Mouse (Mus musculus): Measurements from ENCODE around the gene Aldh1a1. TPM values are rescaled to one million over a fixed set of nuclear protein-coding genes. Genes with fewer than 3 reads are reported as not detected.
"Not testable (repeated sequence)": the region's sequence is repeated elsewhere in the genome, so short reads cannot be mapped to it uniquely, and the experiment has no call there.

Gene Aldh1a1
- polyA plus RNA-seq (2017; shearing (Covaris generic)), result not detected

DNA sequence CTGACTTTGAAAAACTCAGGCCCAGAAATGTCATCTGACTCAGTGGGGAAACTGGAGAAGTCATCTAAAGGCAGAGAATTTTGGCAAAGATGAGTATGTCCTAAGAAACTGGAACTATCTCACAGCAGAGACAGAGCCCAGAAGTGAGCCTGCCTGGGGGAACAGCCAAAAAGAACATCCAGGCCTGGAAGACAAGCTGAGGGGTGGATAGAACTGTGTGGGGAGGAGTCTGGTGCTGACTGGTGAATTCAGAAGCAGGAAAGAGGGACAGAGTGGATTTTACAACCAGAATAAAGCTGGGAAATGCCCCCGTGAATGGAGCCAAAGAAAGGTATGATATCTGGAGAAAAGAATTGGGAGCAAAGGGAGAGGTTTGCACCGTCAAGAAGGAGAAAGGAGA lies at the start of gene Aldh1a1:
TSS of gene Aldh1a1 (plus strand) at position 225 of the 400 bp plus-strand sequence.
- no peak for ATAC-seq

DNA sequence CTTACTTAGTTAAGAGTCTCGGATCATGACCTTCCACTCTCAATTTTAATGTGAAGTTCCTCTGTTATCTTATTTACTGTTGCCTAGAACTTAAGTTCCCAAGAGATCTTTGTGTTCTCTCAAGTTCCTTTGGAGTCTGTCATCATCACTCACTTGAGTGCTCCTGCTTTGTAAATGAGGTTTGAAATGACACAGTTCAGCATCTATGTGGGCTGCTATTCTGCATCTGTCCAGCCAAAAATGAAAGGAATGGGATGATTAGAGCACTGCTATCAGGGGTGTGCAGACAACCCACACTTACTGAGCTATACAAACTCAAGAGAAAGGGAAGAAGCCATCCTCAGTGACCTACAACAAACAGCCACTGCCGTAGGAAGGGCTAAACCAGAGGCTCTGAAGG lies 44.7 kb upstream of the Aldh1a1 start:
- no peak for ATAC-seq

DNA sequence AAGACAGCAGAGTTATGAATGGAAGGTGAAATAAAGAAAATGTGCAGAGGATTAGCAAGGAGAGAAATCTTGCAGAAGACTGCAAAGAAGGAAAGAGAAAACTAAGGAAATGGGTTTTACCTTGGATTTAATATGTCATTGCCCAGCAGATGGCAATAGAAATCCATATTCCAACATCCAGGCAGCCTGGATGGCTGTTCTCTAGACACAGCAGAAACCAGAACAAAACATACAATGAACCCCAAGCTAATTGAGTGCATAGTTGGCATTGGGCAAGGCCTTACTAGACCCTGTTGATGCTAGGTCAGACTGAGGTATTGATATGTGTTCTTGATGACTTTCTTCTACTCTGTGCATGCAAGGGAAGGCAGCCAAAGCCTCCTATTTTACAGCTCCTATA lies 43.0 kb upstream of the Aldh1a1 start:
- no peak for ATAC-seq

DNA sequence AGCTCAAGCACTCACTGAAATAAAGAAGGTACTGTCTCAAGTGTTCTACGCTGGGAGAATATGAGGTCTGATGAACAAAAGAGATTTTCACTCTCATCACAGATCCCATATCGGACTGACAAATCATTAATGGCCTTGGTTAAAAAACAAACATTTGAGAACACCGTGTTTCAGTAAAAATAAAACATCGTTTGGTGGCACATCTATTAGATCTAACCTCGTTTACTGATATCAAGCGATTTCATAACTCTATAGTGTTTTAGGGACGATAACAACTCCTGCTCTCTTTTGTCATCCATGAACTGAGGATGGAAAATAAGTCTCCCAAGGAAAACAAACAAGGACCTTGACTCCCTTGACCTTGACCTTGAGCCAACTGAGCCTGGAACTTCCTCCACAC lies 41.5 kb upstream of the Aldh1a1 start:
- ATAC-seq, result no peak

DNA sequence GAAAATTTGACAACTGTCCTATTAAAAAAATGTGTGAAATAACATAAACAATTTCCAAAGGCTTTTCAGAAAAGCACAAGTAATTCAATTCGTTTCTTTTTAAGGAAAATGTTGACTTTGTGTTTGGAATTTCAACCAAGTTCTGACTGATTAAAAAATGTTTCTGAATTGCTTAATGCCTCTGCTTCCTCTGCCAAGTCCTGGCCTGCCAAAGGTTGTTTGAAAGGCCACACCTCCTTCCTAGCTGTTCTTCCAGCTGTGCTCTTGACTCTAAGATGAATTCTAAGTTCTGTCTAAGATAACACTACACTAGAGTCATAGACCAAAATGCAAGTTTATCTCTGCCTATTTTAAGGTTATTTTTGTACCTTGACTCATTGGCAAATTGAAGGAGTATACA lies 8.0 kb upstream of the Aldh1a1 start:
- no peak for ATAC-seq

DNA sequence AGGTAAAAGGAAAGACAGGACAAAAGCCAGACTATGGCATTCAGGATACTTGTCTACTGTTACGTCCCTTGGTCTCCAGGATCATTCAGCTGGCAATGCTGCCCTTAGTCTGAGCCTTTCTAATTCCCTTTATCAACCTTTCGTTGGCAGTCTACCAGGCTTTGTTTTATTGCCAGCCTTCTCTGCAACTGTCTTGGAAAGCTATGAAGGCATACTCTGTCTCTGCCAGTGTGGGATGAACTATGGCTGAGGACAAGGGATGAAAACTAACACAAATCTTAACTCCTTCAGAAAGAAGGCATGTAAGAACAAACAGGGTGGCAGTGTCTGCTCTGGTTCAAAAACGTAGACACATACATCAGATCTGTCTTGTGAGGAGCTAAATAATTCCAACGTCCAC lies 565 bp upstream of the Aldh1a1 start:
- ATAC-seq, result no peak

DNA sequence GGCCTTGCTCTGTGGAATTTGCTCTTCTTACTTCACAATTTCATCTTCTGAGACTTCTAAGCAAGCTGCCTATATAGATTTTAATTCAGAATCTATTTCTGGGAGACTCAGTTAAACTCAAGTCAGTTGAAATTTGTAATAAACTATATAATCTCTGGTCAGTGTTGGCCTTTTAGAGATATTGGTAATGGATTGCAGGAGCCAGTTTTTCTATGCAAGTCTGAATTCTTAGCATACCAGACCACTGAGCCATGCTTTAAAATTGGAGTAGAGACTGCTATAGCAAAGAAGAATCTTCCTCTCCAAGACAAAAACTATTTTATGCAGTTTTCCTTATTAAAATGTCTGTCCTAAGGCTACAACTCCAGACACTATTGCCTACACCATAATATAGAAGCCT lies 4.0 kb downstream of the Aldh1a1 start:
- ATAC-seq, result no peak

DNA sequence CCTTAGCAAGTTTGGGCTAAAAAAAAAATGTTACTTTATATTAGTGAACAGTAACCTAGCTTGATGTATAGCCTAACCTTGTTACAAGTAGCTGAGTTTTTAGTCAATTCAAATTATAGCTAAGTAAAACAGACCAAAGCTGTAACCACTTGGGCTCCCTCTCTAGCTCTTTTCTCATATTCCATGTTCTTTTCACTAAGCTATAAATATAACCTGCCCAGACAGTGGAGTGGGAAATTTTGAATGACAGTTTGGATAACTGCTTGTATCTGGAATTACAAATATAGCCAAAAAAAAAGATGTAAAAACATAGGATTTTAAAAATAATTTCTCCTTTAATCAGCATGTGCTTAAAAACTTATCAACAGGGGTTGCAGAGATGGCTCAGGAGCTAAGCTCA lies 12.8 kb downstream of the Aldh1a1 start:
- ATAC-seq, result no peak

DNA sequence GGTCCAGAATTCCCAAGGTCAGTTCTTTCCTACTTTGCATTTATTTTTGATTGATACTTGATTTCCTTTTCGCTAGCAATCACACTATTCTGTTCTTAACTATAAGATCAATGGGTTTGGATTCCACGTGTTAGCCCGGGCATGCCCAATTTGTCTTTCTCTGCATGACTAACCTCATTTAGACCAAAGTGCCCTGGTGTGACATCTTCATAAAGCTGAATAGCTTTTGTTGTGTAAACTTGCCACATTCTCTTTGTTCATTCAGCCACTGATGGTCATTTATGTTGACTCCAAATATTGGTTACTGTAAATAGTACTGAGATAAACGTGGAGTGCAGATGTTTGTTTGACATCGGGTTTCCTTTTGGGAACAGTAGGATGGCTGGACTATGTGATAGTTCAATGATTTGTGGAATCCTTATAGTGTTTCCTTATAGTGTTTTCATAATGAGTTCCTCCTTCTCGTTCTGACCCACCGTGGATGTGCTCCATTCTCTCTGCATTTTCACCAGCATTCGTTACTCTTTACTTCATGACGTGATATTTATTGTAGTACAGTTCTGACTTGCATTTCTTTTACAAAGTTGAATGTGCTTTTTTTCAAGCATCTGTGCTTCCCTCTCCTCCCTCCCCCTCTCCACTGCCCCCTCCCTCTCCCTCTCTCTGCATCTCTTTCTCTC lies 14.6 kb downstream of the Aldh1a1 start:
- no peak for ATAC-seq

DNA sequence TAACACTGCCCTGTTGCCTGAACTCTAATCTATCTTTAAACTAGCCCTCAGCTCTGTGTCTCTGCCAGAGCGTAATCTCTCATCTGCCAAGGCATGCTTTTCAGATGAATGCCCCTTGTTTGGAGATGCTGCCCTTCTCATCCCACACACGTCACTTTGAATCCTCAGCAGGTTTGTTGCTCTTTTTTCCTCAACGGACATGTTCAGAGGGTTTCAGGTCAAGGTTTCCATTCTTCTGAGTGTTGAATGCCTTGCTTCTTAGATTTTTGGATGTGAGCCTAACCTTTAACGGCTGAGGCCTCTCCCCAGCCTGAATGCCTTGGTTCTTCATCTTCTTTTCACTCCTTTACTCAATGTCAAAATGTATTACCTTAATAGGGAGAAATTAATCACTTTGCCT lies 16.1 kb downstream of the Aldh1a1 start:
- ATAC-seq, result no peak

DNA sequence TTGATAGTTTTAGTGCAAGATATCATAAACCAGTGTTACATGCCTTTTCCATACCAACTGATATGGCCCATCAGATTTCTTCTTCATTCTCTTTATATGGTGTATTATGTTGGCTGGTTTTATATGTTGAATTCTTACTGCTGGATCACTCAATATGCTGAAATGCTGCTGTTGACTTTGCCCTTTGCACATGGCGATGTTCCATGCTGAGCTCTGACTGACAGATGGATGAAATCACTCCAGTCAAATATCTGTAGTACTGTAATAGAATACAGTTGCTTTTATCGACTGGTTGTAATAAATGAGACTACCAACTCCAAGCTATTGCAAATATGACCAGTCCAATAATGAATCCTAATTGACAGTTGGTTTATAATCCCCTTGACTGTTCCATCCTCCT lies 19.5 kb downstream of the Aldh1a1 start:
- ATAC-seq, result no peak

DNA sequence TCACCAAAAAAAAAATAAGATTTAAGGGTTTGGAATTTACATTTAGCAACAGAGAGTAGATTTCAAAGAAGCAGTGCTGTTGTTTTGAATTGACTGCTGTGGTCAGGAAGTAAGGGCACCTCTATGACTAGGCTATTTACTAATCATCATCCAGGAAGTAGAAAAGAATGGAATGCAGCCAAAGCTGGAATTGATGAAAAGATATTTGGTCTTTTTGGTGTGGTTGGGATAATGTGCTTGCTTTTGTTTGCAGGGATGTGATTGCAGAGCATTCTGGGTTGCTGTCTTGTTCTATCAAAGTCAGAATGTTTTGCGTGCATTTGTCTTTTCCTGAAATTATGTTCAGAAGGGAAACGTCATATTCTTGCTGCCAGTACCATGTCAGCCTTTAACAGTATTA lies 20.7 kb downstream of the Aldh1a1 start:
- no peak for ATAC-seq

DNA sequence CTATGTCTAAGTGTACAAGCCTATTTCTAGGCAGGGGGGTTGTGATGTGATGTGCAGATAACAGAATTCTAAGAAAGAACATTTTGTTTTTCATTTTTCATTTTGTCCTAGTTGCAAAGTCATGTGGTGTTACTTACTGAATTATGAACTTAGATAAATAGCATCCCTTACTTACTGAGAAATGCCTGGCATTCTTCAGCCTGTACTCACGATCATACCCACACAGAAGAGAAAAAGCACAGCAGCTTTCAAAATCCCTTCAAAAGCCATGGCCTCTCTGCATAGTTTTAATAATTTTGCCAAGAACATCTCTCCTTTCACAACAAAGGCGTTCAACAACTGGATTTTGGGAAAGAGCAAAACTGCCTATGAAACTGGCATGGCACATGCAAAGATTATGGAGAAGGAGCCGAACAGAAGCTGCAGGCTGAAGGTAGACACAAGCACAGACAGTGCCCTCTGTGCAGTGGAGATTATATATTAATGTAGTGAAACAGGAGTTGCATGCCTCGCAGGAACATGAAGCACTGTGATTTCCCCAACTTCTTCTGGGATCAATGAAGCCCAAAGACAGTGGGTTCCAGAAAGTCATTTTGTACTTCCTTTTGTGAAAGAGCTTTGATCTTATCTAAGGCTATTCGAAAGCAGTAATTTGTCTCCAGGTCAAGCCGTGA lies 21.3 kb downstream of the Aldh1a1 start:
- no peak for ATAC-seq

DNA sequence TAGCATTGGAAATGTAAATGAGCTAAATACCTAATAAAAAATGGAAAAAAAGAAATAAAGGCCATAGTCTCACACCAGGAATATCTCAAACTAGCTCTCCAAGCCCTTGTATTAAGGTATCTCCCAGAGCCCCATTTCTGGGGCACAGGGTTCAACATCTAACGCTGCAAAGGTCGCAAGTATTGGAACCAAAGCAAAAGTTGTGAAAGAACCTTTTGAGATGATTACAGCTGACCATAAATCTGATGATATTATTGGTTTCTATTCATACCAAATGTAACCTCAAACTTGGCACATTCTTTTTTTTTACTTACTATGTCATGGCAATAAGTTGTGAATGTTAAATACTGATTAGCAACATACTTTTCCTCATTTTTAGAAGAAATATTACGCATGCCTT lies 24.0 kb downstream of the Aldh1a1 start:
- ATAC-seq, result no peak

DNA sequence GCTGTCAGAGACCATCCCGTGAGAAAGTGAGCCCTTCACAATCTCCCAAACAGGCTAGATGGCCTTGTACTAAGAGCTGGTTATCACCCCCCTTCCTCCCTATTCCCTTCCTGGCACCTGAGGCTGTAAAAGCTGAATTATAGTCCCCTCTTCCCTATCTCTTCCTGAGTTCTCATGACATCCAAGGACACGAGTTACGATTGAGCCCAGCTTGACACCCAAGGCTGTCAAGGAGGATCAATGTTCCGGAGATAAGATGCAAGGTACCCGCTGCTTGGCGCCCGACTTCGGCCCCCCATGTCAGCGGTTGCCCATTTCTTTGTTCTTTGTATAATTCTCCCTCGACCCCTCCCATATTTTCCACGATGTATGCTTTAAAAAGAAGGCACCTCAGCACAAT lies 36.6 kb downstream of the Aldh1a1 start:
- ATAC-seq, result not testable (repeated sequence)

DNA sequence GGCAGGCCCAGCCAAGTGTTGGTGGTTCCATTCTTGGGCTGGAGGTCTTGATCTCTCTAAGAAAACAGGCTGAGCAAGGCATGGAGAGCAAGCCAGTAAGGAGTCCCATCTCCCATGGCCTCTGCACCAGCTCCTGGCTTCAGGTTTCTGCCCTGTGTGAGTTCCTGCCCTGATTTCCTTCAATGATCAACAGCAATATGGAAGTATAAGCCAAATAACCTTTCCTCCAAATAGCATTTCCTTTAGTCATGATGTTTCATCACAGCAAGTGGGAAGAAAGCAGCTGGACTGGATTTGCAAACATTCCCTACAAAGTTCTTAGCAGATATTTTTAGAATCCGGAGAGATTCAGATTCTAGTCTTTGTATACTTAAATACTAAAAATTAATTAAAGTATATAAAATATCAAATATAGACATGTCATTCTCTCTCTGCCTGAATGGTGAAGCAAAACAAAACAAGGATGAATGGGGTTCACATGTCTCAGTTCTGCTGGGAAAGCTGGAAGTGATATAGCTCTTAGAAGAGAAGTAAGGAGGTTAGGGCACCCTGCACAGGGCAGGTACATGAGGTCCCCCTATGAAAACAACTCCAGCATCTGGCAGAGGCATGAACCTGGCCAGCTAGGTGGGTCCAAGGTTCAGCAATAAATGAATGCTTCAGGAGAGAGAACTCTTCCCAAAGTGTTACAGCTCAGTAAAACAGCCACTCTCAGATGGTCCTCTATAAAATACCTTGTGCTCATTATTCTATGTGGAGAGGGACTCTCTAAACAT lies 37.6 kb downstream of the Aldh1a1 start:
- ATAC-seq, result no peak

DNA sequence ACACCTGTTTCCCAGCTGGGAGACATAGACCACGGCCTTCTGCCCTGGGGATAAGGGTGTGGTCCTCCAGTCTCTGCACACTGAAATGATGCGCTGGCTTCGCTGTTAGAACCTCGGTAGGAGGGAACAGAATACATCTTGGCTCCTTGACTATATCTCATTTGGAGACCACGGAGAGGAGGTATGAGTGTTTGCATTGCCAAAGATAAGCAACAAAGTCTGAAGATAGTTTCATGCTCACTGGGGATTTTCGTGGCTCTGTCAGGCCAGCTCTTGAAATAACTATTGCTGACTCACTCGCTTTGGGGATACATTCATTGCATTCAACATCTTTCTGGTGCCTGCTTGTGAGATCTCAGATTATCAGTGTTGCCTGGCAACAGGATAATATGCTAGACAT lies 44.0 kb downstream of the Aldh1a1 start:
- no peak for ATAC-seq

DNA sequence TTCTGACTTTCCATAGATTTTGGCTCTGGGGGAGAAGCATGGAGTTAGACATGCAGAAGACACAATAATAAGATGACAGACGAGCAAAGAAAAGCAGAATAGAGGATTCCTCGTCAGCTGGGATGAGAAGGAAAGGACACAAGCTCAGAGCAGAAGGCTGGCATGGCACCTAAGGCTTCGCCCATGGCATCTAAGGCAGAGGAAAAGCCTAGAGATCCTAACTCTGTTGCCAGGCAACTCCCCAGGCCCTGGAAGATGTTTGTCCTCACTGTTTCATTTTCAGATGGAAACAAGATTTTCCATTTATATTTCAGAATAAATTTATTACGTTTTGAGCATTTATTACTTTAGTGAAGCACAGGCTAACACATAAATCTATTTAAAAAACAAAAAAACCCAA lies 48.5 kb downstream of the Aldh1a1 start:
- no peak for ATAC-seq

DNA sequence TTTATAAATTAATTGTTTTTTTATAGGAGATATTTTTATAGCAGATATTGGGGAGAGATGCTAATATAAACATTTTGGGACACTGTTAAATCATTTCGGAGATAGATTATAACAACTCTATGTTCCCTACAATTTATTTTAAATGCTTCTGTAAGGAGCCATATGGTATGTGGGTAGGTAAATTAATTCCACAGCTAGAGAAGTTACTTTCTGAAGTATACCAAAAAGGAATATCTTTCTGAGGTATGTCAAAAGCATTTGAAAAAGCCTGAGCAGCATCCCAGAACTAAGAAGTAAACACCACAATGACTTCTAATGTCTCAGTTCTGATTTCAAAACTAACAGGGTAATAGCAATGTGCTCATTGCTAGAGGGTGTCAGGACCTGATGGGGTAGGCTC lies 49.4 kb downstream of the Aldh1a1 start:
- ATAC-seq, result no peak

DNA sequence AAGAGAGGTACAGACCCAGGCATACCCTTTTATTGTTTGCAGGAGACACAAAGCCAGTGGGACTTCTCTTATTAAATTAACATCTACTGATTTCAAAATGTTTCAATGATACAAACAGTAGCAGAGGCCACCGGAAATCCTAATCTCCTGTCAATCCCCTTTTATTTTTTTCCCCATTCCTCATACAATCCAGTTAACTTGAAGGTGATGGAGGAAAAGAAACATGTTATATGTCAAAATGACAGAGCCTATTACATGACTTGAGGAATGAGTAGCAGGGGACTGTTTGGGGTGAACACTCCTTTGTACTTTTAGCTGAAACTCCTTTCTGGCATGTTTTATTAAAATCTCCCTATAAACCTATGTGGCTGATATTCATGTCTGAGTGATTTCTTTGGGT lies 51.3 kb downstream of the Aldh1a1 start:
- ATAC-seq, result no peak

DNA sequence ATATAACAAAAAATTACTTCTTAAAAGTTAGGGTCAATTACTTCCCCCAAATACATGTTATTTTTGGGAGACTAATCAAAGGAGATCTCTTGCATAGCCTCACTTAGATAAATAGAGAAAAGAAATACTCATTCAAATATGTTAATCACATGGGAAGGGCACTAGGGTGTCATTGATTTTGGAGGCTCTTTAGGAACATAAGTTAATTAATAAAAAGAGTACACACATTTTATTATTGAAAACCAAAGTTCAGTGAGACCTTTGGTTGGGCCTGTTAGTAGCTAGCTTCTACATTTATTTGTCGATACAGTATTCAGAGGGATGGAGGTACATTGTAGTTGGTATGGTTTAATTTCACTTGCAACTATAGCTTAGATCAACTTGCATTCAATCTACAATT lies 52.4 kb downstream of the Aldh1a1 start:
- ATAC-seq, result no peak

DNA sequence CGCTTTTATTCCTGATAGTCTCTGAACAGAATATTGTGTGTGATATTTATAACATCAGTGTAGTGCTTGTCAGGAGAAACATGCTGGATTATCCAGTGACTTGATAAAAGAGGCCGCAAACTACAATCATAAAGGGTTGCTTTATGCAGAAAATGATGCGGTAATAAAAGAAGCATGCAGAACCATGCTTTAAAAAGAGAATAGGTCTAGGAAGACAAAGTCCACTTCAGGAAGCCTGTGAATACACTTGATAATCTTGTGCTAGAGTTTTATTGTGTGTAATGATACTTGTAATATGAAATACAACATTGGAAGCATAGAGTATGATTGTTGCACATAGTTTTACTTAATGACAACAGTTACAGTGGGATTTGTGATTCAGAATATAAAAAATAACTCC lies 54.5 kb downstream of the Aldh1a1 start:
- no peak for ATAC-seq

DNA sequence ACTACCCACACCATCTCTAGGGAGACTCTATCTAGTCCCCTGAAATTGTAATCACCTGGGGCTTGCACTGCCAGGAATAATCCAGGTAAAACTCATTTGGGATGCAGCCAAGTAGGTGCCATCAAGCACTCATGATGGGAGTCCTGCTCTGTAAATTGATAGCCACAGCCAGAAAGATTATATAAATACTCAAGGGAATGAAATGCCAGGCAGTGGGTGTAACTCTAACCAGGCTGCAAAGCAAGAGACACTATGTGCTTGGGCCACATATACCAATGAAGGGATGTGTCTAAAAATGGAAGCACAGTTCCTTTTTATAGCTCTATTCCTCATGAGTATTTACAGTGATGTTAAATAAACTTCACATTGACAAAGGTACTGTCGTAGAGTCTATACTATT lies 56.9 kb downstream of the Aldh1a1 start:
- no peak for ATAC-seq

DNA sequence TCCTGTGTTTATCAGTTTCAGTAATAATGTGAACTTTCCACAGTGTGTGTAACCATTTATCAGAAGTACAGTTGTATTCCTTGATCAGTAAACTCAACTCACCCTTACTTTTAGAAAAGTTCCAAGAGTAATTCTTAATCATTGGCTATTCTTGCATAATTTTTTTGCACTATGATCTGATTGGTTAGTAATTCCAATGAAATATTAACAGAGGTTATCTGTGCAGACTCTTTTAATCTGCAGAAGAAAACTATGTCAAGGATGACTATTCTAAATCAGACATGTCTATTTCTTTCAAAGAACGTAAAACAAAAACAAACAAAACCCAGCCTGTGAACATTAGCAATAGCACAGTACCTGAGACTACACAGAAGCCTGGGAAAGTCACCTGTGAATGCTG lies 62.9 kb downstream of the Aldh1a1 start:
- no peak for ATAC-seq

Measured in CD4-positive, CD25-positive, alpha-beta regulatory T cell, adult 4 months (primary cell).